Mouse (Mus musculus): ENCODE data around the gene Prtn3.

- TF ChIP-seq POLR2A (IDR thresholded peaks at IDR 0.05; ENCODE audit: borderline replicate concordance, low read depth, low read length) (no peak), CTCF (IDR thresholded peaks at IDR 0.05; ENCODE audit: low read depth, low read length) (no peak)
These were observed 2.4 kb upstream of the Prtn3 start for GRCm38 (mm10) chr10:79871845-79872244.
